Mouse (Mus musculus) heart, postnatal 36 days (tissue): ENCODE measurements around the gene Dgkz. TPM values are rescaled to one million over a fixed set of nuclear protein-coding genes. Genes with fewer than 3 reads are reported as not detected.

Experiments used
- DNase-seq, 2 experiments: peaks; one replicate each; pipeline ENCODE4 v3.0.0; 2021 to 2022
- intact Hi-C: fragments of 180-260 bp; cut with DNase I; formaldehyde crosslinking; loops from one replicate; pipeline ENCODE4 v1.15.1; 2025
- total RNA-seq, 2 experiments: library from RNA; stranded (reverse); gene quantifications; 2 replicates each; pipeline ENCODE4 v1.2.3; 2021

Dgkz gene
- total RNA-seq, 2 experiments from 2014 or later, result 48.4 to 51.2 TPM

DNA sequence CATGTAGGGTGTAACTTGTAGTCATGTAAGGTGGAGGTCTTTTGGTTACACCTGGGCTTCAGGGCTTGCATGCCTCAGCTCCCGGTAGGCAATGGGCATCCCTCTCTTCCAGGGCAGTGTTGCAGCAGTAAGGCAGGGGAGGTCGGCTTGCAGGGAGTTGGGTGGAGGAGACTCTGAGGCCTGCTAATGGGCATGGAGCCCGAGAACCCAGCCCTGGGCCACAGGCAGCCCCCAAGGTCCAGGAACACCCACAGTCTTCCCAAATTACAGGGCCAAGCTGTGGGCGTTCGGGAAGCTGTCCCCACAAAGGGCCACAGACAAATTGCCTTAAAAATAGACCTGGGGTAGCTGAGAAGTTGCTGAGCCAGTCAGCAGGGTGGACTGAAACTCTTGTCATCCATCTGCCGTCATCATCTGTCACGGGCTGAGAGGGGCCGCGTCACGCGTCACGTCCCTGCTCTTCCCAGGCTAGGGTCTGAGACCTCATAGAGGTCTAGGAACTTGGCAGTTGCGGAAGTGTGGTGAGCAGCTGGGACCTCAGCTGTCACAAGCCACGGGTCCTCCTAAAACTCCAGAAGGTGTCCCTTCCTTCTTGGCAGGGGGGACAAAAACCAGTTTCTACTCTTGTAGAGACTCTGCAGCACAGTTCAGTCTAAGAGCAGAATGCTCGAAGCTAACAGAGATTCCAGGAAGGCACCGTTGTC is 22.4 kb upstream of the Dgkz start:
- DNase-seq, result no peak
- intact Hi-C loops, result no loop called here

DNA sequence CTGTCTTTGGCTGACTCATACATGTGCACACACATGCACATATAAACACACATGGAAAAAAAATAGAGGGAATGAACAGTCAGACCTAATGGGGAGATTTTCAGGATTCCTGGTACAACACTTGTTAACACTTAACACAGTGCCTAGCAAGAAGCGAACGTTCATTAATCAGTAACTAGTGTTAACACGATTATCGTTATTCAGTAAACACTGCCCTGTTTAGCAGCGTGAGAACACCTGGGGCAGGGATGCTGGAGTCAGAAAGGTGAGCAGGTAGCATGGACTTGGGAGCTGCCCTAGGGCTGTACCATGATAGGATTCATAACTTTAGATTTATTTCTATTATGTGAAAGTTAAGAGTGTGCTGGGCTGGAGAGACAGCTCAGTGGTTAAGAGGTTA is 20.3 kb upstream of the Dgkz start:
- DNase-seq, result no peak

DNA sequence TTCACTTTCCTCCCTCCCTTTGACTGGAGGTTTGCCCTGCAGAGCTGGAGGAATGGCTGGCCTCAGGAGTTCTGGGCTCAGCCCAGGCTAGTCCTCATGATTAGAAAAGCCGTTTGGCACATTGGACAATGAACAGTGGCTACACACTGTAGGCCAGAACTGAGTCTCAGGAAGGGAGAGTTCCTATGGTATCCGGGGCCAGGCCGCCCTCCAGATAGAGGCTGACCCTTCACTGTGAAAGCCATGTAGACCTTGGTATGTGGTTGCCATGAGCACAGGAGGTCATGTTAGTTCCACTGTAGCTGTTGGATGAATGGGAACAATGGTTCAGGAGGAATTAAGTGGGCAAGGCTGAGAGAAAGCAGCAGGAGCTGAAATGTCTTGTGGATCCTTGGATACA is 17.7 kb upstream of the Dgkz start:
- intact Hi-C loops, result no loop called here

More for the DNA sequence above, 20.3 kb upstream of the Dgkz start:
- intact Hi-C loops, result no loop called here

DNA sequence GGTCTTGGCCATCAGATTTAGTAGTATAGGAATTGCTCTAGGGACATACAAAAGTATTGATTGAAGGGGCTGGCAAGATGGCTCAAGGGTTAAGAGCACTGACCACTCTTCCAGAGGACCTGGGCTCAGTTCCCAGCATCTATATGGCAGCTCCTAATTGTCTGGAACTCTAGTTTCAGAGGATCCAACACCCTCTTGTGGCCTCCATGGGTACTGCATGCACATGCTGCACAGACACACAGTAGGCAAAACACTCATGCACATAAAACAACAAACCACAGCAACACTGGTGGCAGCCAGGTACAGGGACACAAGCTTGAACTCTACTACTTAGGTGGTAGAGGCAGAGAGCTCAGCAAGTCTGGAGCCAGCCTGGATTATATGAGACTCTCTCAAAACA is 14.1 kb upstream of the Dgkz start:
- intact Hi-C loops, result loop anchor here (5.0 to 10.0 kb wide), 3 partner anchors 33 to 445 kb away; partner anchors contain the start of genes Creb3l1 and Cry2
- no peak for DNase-seq

More for the DNA sequence above, 17.7 kb upstream of the Dgkz start:
- DNase-seq, result no peak

DNA sequence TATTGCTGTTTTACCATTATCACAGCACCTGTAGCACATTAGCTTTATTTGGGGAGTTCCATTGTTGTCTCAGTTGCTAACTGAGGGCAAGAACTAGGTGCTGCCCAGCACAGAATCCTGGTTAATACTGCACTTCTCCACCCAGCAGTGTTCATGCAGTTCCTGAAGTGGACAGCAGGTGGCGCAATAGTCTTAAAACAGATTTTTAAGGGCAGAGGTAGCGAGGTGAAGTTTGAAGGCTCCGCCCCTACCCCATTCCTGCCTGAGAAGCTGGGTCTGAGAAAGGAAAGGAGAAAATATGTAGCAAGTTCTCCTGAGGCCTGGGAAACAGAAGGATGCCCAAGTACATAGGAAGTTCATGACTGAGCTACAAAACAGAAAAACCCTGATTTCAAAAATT is 11.9 kb upstream of the Dgkz start:
- DNase-seq, result peak; percentile 87 to 95
- intact Hi-C loops, result loop anchor here (1.0 to 10.0 kb wide), 5 partner anchors 35 to 447 kb away; partner anchors contain the start of genes Creb3l1 and Cry2

DNA sequence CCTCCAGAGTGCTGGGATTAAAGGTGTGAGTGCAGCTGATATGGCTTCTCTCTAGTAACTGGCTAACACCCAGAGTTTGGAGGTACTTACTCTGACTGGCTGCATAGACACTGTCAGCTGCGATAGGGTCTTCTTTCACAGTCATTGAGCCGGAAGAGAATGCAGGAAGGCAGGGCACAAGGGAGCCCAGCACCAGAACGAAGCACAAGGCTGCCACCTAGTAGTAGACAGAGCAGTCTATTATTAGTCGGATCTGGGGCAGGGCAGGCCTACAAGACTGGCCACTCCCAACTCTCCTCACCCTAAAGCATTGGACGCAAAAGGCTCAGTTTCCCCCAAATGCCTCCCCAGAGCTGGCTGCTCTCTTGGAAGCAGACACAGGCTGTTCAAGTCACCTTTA is 10.4 kb upstream of the Dgkz start:
- intact Hi-C loops, result loop anchor here (1.0 to 10.0 kb wide), 5 partner anchors 36 to 449 kb away; partner anchors contain the start of genes Creb3l1 and Cry2
- no peak for DNase-seq

DNA sequence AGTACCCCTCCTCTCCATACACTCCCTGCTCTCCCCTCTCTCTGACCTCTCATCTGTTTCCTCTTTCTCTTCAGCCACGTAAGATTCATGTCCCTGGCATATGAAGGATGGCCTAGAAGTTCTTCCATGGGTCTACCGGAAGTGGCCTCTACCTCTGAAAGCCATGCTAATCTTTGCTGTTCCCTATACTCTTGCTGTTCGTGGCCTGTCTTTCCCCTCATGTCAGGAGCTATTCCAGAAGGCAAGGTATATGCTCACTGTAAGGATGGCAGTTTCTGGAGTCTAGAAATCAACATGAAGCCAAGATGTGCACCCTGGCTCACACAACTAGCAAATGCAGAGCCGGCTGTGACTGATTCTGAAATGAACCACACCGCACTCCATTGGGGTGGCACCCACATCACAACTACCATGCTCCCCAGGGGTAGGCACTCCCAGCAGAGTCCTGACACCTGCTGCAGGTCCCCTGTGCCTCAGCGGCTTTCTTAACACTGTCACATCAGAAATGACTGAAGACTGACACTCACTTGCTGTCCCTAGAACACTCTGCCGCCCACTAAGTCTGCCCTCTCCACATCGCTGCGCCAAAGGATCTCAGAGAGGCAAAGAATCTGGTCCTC is 9.4 kb upstream of the Dgkz start:
- no peak for DNase-seq
- intact Hi-C loops, result loop anchor here (5.0 to 10.0 kb wide), 3 partner anchors 37 to 450 kb away; partner anchors contain the start of genes Creb3l1 and Cry2

DNA sequence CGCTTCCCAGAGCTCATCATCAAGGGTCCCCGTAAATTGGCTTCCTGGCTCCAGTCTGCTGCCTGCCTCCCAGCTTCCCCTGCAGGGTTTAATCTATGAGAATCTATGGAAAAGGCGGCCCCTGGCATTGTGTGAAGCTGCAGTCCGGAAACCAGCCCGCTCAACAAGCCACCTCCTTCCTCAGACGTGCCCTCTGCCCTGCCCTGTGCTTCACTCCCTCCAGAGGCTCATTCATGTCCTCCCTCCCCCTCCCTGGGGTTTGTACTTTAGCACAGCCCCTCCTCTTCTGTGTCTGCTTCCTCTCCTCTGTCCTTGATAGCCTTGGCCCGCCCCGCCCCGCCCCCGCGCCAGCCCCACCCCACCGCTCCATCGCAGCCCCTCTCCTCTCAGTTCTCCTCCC is 8.8 kb upstream of the Dgkz start:
- peak in 1 of 2 experiments; percentile 51 for DNase-seq
- intact Hi-C loops, result loop anchor here (10.0 kb wide), 1 partner anchor 450 kb away; the partner anchor contains the start of gene Cry2

DNA sequence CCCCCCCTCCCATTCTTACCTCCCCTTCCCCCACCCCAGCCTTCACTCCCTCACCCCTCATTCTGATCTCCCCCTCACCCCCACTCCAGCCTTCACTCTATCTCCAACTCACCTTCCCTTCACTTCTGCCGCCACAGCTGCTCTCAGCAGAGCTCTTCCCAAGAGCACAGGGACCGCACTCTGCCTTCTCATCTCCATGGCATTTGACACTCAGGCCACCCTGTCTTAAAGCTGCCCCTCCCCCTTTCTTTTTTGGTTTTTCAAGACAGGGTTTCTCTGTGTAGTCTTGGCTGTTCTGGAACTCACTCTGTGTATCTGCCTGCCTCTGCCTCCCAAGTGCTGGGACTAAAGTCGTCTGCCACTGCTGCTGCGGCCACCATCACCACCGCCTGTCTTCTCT is 5.2 kb upstream of the Dgkz start:
- no peak for DNase-seq
- intact Hi-C loops, result loop anchor here (10.0 kb wide), 1 partner anchor 454 kb away; the partner anchor contains the start of gene Cry2

DNA sequence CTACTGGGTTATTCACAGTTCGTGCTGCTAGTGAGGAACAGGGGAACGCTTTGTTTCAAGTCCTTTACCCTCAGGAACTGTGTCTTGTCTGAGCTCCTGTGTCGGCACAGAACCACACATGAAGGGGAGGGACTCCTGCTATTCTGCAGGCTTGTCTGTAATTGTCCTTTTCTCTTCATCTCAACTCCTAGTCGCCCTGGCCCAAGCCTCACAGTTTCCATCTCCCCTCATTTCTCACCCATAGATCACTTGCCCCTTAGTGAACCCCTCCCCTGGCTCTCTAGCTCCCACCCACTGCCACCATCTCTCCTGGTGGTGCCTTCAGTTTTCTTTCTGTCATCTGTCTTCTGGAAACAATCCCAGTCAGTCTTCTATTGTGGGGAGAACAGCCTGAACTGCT is 4.6 kb upstream of the Dgkz start:
- no peak for DNase-seq
- intact Hi-C loops, result loop anchor here (10.0 kb wide), 1 partner anchor 455 kb away; the partner anchor contains the start of gene Cry2

DNA sequence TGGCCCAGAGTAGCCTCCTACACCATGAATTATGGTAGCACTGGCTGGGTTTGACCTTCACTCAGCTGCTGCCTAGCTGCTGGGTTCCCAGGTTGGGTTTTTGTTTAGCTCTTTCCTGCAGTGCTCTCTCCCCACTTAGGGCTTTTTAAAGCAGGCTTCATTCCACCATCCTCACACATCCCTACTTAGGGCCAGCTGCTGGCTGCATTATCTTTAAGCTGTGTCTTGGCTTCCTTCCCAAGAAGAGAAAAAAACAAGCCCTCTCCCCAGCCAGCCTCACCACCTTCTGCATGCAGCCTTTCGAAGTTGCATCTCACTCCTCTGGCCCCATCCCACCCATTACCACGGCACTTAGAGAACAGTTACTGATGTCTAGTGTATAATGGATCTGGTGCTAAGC is 2.9 kb upstream of the Dgkz start:
- intact Hi-C loops, result no loop called here

DNA sequence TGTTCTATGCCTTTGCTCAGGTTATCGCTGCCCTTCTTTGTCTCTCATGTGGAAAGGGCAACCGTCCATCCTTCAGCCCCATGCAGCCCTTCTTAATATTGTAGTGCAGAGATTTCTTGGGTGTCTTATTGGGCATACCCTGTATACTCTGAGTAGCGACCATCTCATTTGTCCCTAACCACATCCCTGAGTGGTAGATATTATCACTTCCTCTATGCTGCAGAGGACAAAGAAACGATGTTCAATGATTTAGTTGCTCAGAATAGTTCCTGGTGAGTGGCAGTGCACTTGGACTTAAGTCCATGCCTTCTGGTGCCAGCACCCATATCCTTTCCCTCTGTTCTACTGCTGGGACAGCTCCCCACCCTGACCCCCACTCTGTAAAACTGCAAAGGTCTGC is 2.3 kb upstream of the Dgkz start:
- no peak for DNase-seq
- intact Hi-C loops, result no loop called here

More for the DNA sequence above, 2.9 kb upstream of the Dgkz start:
- no peak for DNase-seq

DNA sequence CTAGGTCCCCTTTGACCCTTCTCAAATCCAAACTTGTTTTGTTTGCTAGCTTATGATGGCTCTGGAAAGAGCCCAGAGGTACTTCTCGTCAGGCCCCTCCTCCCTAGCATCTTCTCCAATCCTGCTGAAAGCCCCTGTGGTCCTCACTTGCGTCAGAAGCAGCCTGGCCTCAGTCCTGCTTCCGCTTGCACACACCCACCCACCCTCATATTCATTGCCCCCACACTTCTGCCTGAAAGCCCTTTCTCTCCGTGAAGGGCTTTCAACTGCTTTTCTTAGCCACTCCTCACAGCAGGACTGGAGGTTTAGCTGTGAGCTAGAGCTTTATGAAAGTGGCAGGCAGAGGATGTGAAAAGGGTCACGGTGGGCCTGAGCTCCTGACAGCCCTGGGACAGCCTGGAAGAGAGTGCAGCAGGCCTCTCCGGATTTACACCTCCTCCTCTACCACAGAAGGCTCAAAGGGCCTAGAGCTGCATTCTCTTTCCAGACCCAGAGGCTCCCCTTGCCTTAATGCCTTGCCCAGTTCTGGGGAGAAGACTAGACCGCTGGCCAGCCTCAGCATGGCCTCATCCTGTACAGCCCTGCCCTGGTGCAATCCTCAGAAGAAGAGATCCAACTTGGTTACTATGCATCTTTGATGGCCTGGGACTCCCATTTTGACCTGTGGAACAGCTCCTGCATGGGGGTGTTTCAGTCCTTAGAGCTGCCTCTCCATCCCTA is 2.1 kb downstream of the Dgkz start:
- intact Hi-C loops, result no loop called here
- no peak for DNase-seq

DNA sequence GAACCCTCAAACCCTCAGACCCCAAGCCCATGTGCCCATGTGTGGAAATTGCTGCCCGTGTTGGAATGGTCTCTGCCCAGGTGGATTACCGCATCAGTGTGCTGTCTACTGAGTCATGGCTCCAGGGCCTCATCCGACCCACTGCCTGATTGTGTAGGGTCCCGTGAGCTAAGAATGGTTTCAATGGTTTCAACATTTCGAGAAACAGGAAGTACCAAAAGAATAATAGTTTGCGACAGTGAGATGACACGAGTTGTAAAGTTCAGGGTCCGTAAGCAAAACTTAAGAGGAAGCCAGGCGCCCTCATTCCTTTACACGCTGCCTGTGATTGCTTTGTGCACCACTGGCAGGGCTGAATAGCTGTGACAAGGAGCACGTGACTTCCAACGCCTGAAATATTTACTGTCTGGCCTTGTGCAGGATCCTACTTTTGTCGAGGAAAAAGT is 3.5 kb downstream of the Dgkz start:
- no peak for DNase-seq
- intact Hi-C loops, result no loop called here

DNA sequence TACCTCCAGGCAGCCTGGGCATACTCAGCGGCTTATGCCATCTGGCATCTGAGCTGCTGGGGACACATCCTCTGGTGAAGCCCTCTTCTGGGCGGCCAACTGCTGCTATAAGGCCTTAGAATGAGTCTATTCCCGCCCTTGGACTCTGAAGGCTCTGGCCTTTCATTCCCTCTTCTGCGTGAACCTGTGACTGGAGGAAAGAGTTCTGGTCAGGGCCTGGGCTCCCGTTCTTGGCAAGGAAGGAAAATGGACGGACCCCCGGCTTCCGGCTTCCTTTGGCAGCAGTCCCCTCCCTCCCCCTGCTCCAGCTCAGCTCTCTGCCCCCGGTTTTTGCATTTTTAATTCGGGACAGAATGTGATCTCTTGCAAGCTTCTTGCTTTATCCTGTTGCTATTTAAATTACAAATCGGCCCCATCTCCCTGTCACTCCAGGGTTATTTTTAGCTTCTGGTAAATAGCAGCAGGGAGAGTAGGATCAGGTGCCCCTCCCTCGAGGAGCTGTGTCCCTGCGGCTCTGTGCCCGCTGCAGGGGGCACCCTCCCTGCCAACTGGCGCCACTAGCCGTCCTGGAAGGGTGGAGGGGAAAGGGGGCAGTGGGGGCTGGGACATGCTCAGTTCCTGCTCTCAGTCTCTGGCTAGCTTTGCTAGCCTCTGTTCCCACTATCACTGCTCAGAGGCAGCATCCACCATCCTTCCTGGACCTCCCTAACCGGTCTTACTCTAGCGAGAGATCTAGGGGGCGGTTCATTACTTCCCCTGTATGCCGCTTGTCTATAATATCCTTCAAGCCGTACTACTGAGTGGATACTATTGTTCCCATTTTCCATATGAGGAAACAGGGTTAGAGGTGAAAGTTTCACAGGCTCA is 4.2 kb downstream of the Dgkz start:
- intact Hi-C loops, result no loop called here
- DNase-seq, result peak in 1 of 2 experiments; percentile 67

DNA sequence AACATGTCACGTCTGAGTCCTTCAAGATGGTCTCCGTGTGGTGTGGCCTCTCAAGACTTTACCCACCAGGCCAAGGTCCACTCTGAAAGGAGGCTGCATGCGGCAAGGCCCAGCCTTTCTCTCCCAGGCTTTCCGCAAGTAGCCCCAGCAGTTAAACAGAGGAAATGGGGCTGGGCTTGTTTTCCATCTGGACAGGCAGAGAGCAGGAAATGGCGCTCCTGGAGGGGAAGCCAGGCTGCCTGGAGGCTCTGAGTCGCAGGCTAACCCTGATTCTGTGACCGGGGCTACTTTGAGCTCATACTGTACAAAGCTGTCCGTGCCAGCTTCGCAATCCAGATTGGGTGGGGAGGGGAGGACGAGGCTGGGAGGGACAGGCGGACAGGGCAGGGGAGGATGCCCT is 7.7 kb downstream of the Dgkz start:
- DNase-seq, result peak in 1 of 2 experiments; percentile 56
- intact Hi-C loops, result no loop called here

DNA sequence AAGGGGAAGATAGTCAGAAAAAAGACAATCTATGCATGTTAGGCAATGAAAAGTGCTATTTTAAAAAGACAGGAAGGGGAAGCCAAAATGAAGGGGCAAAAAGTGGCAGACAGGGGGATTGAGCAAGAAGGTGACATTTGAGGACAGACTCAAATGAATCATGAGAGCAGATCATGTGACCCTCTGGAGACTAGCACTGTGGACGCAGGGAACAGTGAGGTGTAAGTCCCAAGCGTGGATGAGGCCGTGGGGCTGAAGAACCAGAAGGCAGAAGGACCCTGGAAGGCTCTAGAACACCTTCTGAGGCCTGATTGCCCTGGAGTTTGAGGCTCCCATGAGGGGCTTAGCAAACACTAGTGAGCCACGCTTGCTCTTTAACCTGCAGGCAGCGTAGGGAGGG is 9.3 kb downstream of the Dgkz start:
- intact Hi-C loops, result no loop called here
- DNase-seq, result no peak

DNA sequence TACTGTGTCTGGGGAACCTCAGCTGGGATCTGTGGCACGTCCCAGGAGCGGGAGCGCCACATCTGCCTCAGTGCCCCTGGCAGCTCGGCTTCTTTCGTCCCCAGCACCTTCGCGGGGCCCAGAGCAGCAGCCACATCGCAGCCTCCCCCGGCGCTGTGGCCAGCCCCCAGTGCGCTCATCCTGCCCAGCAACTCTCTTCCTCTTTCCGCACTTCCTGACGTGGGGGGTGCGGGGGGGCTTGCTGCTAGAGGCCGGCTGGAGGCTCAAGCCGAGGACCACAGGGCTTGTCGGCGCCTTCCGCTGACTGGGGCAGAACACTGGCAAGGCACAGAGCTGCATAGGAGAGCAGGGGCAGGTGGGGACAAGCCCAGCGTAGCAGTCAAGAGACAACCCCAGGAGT is 10.2 kb downstream of the Dgkz start:
- intact Hi-C loops, result no loop called here
- peak; percentile 74 to 75 for DNase-seq

DNA sequence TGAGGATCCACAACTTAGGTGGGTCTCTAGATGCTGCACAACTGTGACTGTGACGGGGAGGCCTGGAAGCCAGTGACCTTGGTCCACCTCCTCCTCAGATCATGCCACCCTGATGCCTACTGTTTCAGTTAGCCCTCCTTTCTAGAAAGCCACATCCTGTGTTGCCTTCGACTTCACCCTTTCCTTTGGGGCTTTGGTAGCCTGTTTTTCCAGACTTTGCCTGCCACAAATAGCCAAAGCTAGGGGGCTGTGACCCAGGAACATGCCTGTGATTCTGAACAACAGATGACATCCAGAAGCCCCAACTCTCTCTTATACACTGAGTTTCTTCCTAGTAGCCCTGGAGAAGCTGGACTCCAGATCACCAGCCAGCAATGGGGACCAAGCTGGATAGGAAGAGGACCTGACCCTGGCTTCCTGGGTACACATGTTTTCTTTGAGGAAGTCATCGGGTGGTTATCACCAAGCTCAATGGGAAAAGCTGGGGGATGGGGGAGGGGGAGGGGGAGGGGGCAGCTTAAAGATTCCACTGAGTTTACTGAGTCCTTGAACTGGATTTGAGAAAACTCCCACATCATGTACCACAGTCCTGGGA is 11.0 kb downstream of the Dgkz start:
- no peak for DNase-seq
- intact Hi-C loops, result no loop called here
